Mouse (Mus musculus): Measurements from ENCODE around the gene Nt5c1a.
A peak's percentile ranks its signal among the peaks of the same experiment; 100 is the strongest.

Nt5c1a gene

GRCm38 (mm10) chr4:123216782-123217181, 15.5 kb downstream of the Nt5c1a start:
- H3K4me3 ChIP-seq (replicated peaks; ENCODE audit: low read length), result no peak overlapping the region
- H3K36me3 ChIP-seq (ENCODE audit: insufficient read depth, low read length), result no peaks in the 10 kb centered on the region
- H3K9me3 ChIP-seq (ENCODE audit: low read length), result no peaks in the 10 kb centered on the region
- H3K27me3 ChIP-seq (ENCODE audit: insufficient read depth, low read length), result peaks cover 55% of the 10 kb centered on the region
- peak; percentile 93 for TF ChIP-seq CTCF (conservative IDR thresholded peaks at IDR 0.05; ENCODE audit: low read length)
- TF ChIP-seq NANOG (IDR thresholded peaks at IDR 0.05; ENCODE audit: borderline replicate concordance, low read length), result no peak
- peaks cover 13% of the 10 kb centered on the region for H3K4me1 ChIP-seq (replicated peaks; ENCODE audit: low read depth, low read length)

DNA sequence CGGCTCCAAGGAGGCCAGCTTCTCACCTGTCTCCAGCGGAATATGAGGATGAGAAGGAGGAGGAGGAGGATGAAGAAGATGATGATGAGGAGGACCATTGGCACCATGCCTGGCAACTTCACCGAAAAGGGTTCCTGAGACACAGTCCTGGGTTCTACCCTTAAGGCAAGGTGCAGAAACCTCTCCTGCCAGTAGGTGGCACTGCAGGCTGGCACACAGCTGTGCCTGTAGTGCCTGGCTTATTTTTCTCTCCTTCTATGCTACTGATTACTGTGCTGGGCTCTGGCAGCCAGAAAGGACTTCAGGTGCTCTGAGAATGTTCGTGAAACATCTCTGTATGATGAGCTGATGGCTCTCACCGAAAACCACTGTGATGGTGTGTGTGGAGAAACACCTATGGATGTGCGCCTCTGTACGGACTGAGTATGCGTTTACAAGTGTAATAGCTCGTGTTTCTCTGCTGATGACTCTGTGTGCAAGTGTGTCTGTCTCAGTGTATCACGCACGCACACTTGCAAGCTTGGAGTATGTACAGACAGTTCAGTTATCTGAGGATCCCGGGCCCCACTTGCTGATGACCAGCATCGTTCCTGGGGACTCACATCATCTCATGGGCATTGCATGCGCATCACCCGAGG, 18.5 kb downstream of the Nt5c1a start:
- Histone ChIP-seq H3K4me3 (replicated peaks; ENCODE audit: low read length) (no peak overlapping the region), H3K9me3 (ENCODE audit: low read length) (no peaks in the 10 kb centered on the region), H3K27me3 (ENCODE audit: insufficient read depth, low read length) (peaks cover 31% of the 10 kb centered on the region), H3K36me3 (ENCODE audit: insufficient read depth, low read length) (no peaks in the 10 kb centered on the region), H3K4me1 (replicated peaks; ENCODE audit: low read depth, low read length) (peaks cover 13% of the 10 kb centered on the region)
- TF ChIP-seq NANOG (IDR thresholded peaks at IDR 0.05; ENCODE audit: borderline replicate concordance, low read length), result no peak
- no peak for TF ChIP-seq POU5F1 (IDR thresholded peaks at IDR 0.05; ENCODE audit: borderline replicate concordance, low read length)
- peak; percentile 94 for TF ChIP-seq CTCF (conservative IDR thresholded peaks at IDR 0.05; ENCODE audit: low read length)

- no peak for TF ChIP-seq POU5F1 (IDR thresholded peaks at IDR 0.05; ENCODE audit: borderline replicate concordance, low read length)
- no peak for TF ChIP-seq NANOG (IDR thresholded peaks at IDR 0.05; ENCODE audit: borderline replicate concordance, low read length)
- no peak for TF ChIP-seq CTCF (conservative IDR thresholded peaks at IDR 0.05; ENCODE audit: low read length)
- Histone ChIP-seq H3K27me3 (ENCODE audit: insufficient read depth, low read length) (peaks cover 30% of the 10 kb centered on the region), H3K4me1 (replicated peaks; ENCODE audit: low read depth, low read length) (peaks cover 13% of the 10 kb centered on the region), H3K4me3 (replicated peaks; ENCODE audit: low read length) (no peak overlapping the region), H3K9me3 (ENCODE audit: low read length) (no peaks in the 10 kb centered on the region), H3K36me3 (ENCODE audit: insufficient read depth, low read length) (no peaks in the 10 kb centered on the region)
Measured at GRCm38 (mm10) chr4:123220637-123221036, 19.3 kb downstream of the Nt5c1a start.

DNA sequence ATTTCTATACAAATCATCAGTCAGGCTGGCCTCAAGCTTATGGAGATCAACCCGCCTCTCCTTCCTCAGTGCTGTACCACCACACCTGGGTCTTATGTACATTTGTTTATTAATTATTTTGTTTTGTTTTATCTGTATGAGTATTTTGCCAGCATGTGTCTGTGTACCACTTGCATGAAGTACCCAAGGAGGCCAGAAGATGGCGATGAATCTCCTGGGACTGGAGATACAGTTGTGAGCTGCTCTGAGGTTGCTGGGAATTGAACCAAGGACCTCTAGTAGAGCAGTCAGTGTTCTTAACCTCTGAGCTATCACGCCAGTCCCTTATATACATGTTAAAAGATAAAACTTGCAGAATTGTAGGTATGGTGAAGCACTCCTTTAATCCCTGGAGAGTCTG, 22.0 kb downstream of the Nt5c1a start:
- TF ChIP-seq CTCF (conservative IDR thresholded peaks at IDR 0.05; ENCODE audit: low read length), result peak; percentile 73
- TF ChIP-seq POU5F1 (IDR thresholded peaks at IDR 0.05; ENCODE audit: borderline replicate concordance, low read length), result no peak
- Histone ChIP-seq H3K27me3 (ENCODE audit: insufficient read depth, low read length) (peaks cover 37% of the 10 kb centered on the region), H3K9me3 (ENCODE audit: low read length) (no peaks in the 10 kb centered on the region), H3K4me3 (replicated peaks; ENCODE audit: low read length) (no peak overlapping the region), H3K4me1 (replicated peaks; ENCODE audit: low read depth, low read length) (peaks cover 9% of the 10 kb centered on the region), H3K36me3 (ENCODE audit: insufficient read depth, low read length) (no peaks in the 10 kb centered on the region)

- peaks cover 3% of the 10 kb centered on the region; the same call in 1 of the 2 replicates for H3K4me1 ChIP-seq (replicated peaks; ENCODE audit: low read depth, low read length)
- no peaks in the 10 kb centered on the region for H3K9me3 ChIP-seq (ENCODE audit: low read length)
- TF ChIP-seq POU5F1 (IDR thresholded peaks at IDR 0.05; ENCODE audit: borderline replicate concordance, low read length), result no peak
- peaks cover 57% of the 10 kb centered on the region for H3K27me3 ChIP-seq (ENCODE audit: insufficient read depth, low read length)
- no peak overlapping the region for H3K4me3 ChIP-seq (replicated peaks; ENCODE audit: low read length)
- H3K36me3 ChIP-seq (ENCODE audit: insufficient read depth, low read length), result no peaks in the 10 kb centered on the region
Measured at GRCm38 (mm10) chr4:123225718-123226403, 24.6 kb downstream of the Nt5c1a start.

- H3K27me3 ChIP-seq (ENCODE audit: insufficient read depth, low read length), result peaks cover 70% of the 10 kb centered on the region
- no peak overlapping the region for H3K4me3 ChIP-seq (replicated peaks; ENCODE audit: low read length)
- no peaks in the 10 kb centered on the region for H3K36me3 ChIP-seq (ENCODE audit: insufficient read depth, low read length)
- H3K9me3 ChIP-seq (ENCODE audit: low read length), result no peaks in the 10 kb centered on the region
- H3K4me1 ChIP-seq (replicated peaks; ENCODE audit: low read depth, low read length), result peaks cover 11% of the 10 kb centered on the region
- TF ChIP-seq POU5F1 (IDR thresholded peaks at IDR 0.05; ENCODE audit: borderline replicate concordance, low read length) (no peak), NANOG (IDR thresholded peaks at IDR 0.05; ENCODE audit: borderline replicate concordance, low read length) (no peak), CTCF (conservative IDR thresholded peaks at IDR 0.05; ENCODE audit: low read length) (no peak)
Measured at GRCm38 (mm10) chr4:123227707-123228106, 26.4 kb downstream of the Nt5c1a start.

DNA sequence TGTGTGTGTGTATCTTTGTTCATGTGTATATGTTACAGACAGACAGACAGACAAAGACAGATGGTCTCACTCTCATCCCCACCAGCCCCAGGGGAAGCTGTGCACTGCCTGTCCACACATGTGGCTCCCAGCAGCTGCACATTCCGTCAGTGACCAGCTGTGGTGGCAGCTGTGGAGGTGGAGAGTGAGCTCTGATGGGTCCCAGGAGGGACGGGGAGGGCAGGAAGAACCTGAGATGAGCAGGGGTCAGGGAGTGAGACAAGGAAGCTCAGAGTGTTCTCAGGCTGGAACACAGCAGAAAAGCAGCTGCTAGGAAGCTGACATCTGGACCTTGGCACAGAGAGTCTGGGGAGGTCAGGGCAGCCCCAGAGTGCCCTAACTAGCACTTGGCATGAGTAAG, 27.0 kb downstream of the Nt5c1a start:
- Histone ChIP-seq H3K4me3 (replicated peaks; ENCODE audit: low read length) (no peak overlapping the region), H3K4me1 (replicated peaks; ENCODE audit: low read depth, low read length) (peaks cover 17% of the 10 kb centered on the region), H3K36me3 (ENCODE audit: insufficient read depth, low read length) (no peaks in the 10 kb centered on the region), H3K9me3 (ENCODE audit: low read length) (no peaks in the 10 kb centered on the region), H3K27me3 (ENCODE audit: insufficient read depth, low read length) (peaks cover 76% of the 10 kb centered on the region)
- no peak for TF ChIP-seq CTCF (conservative IDR thresholded peaks at IDR 0.05; ENCODE audit: low read length)
- TF ChIP-seq NANOG (IDR thresholded peaks at IDR 0.05; ENCODE audit: borderline replicate concordance, low read length), result no peak
- no peak for TF ChIP-seq POU5F1 (IDR thresholded peaks at IDR 0.05; ENCODE audit: borderline replicate concordance, low read length)

DNA sequence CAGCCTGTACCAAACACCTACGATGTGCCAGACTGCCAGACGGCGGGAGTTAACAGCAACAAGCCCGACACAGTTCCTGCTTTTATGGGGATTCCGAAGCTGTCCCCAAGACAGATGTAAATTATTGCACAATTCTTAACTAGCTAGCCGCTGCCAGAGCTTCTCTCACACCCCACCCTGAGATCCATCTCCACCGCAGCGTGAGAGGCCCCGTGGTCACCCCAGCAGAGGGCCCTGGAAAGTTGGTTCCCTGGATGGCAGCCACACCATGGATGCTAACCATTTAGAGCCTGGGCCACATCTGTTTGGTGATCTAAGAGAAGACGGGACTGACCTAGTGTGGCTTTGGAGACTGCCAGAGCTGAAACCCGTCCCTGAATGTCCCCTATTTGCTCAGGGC, 27.9 kb downstream of the Nt5c1a start:
- Histone ChIP-seq H3K9me3 (ENCODE audit: low read length) (no peaks in the 10 kb centered on the region), H3K4me3 (replicated peaks; ENCODE audit: low read length) (peak overlapping the region; percentile 51), H3K36me3 (ENCODE audit: insufficient read depth, low read length) (no peaks in the 10 kb centered on the region), H3K4me1 (replicated peaks; ENCODE audit: low read depth, low read length) (peaks cover 22% of the 10 kb centered on the region), H3K27me3 (ENCODE audit: insufficient read depth, low read length) (peaks cover 85% of the 10 kb centered on the region)
- TF ChIP-seq CTCF (conservative IDR thresholded peaks at IDR 0.05; ENCODE audit: low read length), result no peak
- TF ChIP-seq POU5F1 (IDR thresholded peaks at IDR 0.05; ENCODE audit: borderline replicate concordance, low read length), result no peak
- TF ChIP-seq NANOG (IDR thresholded peaks at IDR 0.05; ENCODE audit: borderline replicate concordance, low read length), result no peak

DNA sequence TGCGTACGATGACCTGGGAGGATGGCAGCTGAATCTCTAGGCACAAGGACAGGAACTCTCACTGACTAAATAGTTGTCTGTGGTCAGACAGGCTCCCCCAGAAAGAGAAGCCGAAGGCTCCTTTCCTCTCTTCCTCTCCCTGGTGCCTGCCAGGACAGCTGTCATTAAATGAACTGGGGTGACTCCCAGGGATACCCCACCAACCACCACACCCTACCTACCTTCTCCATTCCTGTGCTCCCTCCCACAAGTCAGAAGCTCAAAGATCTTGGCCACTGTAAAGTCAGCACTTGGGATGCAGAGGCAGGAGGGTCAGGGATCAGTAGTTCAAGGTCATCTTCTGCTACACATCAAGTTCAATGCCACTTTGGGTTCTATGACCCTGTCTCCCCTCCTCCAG, 31.5 kb downstream of the Nt5c1a start:
- Histone ChIP-seq H3K4me3 (replicated peaks; ENCODE audit: low read length) (peak overlapping the region; percentile 77; the same call in 1 of the 2 replicates), H3K4me1 (replicated peaks; ENCODE audit: low read depth, low read length) (peaks cover 22% of the 10 kb centered on the region), H3K36me3 (ENCODE audit: insufficient read depth, low read length) (no peaks in the 10 kb centered on the region), H3K27me3 (ENCODE audit: insufficient read depth, low read length) (peaks cover 94% of the 10 kb centered on the region), H3K9me3 (ENCODE audit: low read length) (no peaks in the 10 kb centered on the region)
- TF ChIP-seq POU5F1 (IDR thresholded peaks at IDR 0.05; ENCODE audit: borderline replicate concordance, low read length) (no peak), CTCF (conservative IDR thresholded peaks at IDR 0.05; ENCODE audit: low read length) (no peak), NANOG (IDR thresholded peaks at IDR 0.05; ENCODE audit: borderline replicate concordance, low read length) (no peak)

Data from E14TG2a.4 (cell line).